Mouse (Mus musculus): Measurements from ENCODE around the gene Dusp6. TPM values are rescaled to one million over a fixed set of nuclear protein-coding genes. Genes with fewer than 3 reads are reported as not detected.

Dusp6 gene
- polyA plus RNA-seq, 1 experiment = 40.3 TPM

- no peak for TF ChIP-seq MAX (IDR thresholded peaks at IDR 0.05)
- no peak for TF ChIP-seq MYOG (IDR thresholded peaks at IDR 0.05; ENCODE audit: control insufficient read depth, extremely low read depth, insufficient read length)
- no peak for TF ChIP-seq MYOD1 (IDR thresholded peaks at IDR 0.05; ENCODE audit: control insufficient read depth, insufficient read length, low read depth)
- no peak for TF ChIP-seq CTCF (IDR thresholded peaks at IDR 0.05; ENCODE audit: control insufficient read depth, insufficient read depth, insufficient read length)
- TF ChIP-seq FOSL1 (IDR thresholded peaks at IDR 0.05; ENCODE audit: insufficient read depth, low read length, poor library complexity, severe bottlenecking) = no peak
- no peak for TF ChIP-seq USF1 (IDR thresholded peaks at IDR 0.05; ENCODE audit: low read depth)
- no peak for TF ChIP-seq CEBPB (IDR thresholded peaks at IDR 0.05; ENCODE audit: low read depth)
- peak overlapping the region; percentile 29 for H3ac ChIP-seq (ENCODE audit: control insufficient read depth, insufficient read length, low read depth)
- peaks cover 15% of the 10 kb centered on the region for H3K79me2 ChIP-seq (ENCODE audit: control insufficient read depth, insufficient read depth)
- H3K36me3 ChIP-seq (ENCODE audit: control insufficient read depth, insufficient read depth) = peaks cover 2% of the 10 kb centered on the region
- H3K79me3 ChIP-seq (ENCODE audit: low read depth) = peaks cover 2% of the 10 kb centered on the region
- no peaks in the 10 kb centered on the region for H3K27me3 ChIP-seq (ENCODE audit: control insufficient read depth, insufficient read depth, insufficient read length)
- no peak overlapping the region for H3K4me3 ChIP-seq (ENCODE audit: insufficient read depth, poor library complexity, severe bottlenecking)
Measured at GRCm38 (mm10) chr10:99242721-99243120, 20.3 kb upstream of the Dusp6 start.

GRCm38 (mm10) chr10:99243907-99244489 lies 19.0 kb upstream of the Dusp6 start:
- Histone ChIP-seq H3K79me2 (ENCODE audit: control insufficient read depth, insufficient read depth) (peaks cover 15% of the 10 kb centered on the region), H3K4me3 (ENCODE audit: insufficient read depth, poor library complexity, severe bottlenecking) (no peak overlapping the region), H3K27me3 (ENCODE audit: control insufficient read depth, insufficient read depth, insufficient read length) (no peaks in the 10 kb centered on the region), H3K36me3 (ENCODE audit: control insufficient read depth, insufficient read depth) (no peaks in the 10 kb centered on the region), H3ac (ENCODE audit: control insufficient read depth, insufficient read length, low read depth) (peak overlapping the region; percentile 21), H3K79me3 (ENCODE audit: low read depth) (peaks cover 2% of the 10 kb centered on the region)
- TF ChIP-seq CTCF (IDR thresholded peaks at IDR 0.05; ENCODE audit: control insufficient read depth, insufficient read depth, insufficient read length) (no peak), MYOG (IDR thresholded peaks at IDR 0.05; ENCODE audit: control insufficient read depth, extremely low read depth, insufficient read length) (no peak), USF1 (IDR thresholded peaks at IDR 0.05; ENCODE audit: low read depth) (no peak), MAX (IDR thresholded peaks at IDR 0.05) (peak; percentile 39)

GRCm38 (mm10) chr10:99244655-99245260 lies 18.3 kb upstream of the Dusp6 start:
- Histone ChIP-seq H3K36me3 (ENCODE audit: control insufficient read depth, insufficient read depth) (no peaks in the 10 kb centered on the region), H3K79me3 (ENCODE audit: low read depth) (peaks cover 2% of the 10 kb centered on the region), H3K4me3 (ENCODE audit: insufficient read depth, poor library complexity, severe bottlenecking) (no peak overlapping the region), H3ac (ENCODE audit: control insufficient read depth, insufficient read length, low read depth) (no peak overlapping the region), H3K27me3 (ENCODE audit: control insufficient read depth, insufficient read depth, insufficient read length) (no peaks in the 10 kb centered on the region), H3K79me2 (ENCODE audit: control insufficient read depth, insufficient read depth) (peaks cover 13% of the 10 kb centered on the region)
- TF ChIP-seq CEBPB (IDR thresholded peaks at IDR 0.05; ENCODE audit: low read depth) = no peak
- no peak for TF ChIP-seq MYOD1 (IDR thresholded peaks at IDR 0.05; ENCODE audit: control insufficient read depth, insufficient read length, low read depth)
- no peak for TF ChIP-seq MYOG (IDR thresholded peaks at IDR 0.05; ENCODE audit: control insufficient read depth, extremely low read depth, insufficient read length)
- TF ChIP-seq MAX (IDR thresholded peaks at IDR 0.05) = no peak
- no peak for TF ChIP-seq CTCF (IDR thresholded peaks at IDR 0.05; ENCODE audit: control insufficient read depth, insufficient read depth, insufficient read length)
- no peak for TF ChIP-seq FOSL1 (IDR thresholded peaks at IDR 0.05; ENCODE audit: insufficient read depth, low read length, poor library complexity, severe bottlenecking)
- TF ChIP-seq USF1 (IDR thresholded peaks at IDR 0.05; ENCODE audit: low read depth) = no peak

DNA sequence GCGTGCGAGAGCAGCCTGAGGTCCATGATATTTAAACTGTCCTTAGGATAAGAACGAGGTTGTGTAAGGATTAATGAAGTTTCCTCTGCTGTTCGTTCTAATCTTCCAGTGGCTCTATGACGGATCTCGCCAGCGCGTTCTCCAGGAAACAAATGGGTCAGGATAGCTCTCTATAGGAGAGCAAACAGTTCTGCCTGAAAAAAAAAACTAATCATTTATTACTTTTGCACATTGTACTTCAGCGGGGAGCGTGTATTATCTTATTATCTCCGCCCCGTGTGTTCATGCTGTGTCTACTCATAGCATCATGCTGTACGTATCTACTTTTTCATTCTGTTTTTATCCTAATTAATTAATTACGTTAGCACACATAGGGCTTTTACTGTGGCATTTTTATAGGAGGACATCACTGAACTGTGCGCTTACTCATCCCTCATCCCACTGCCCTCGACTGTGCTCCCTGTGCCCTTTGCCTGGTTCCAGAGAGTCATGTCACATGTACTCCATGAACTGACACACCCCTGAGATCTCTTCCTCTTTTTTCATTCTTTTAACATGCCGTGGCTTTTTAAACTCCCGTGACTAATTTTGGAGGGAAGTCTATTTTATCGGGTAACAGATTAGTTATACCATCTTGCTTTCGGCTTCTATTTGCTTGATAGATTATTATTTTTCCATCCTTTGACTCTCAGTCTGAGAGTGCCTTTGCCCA lies 16.1 kb upstream of the Dusp6 start:
- Histone ChIP-seq H3K79me3 (ENCODE audit: low read depth) (no peaks in the 10 kb centered on the region), H3ac (ENCODE audit: control insufficient read depth, insufficient read length, low read depth) (no peak overlapping the region), H3K79me2 (ENCODE audit: control insufficient read depth, insufficient read depth) (no peaks in the 10 kb centered on the region), H3K4me3 (ENCODE audit: insufficient read depth, poor library complexity, severe bottlenecking) (no peak overlapping the region), H3K27me3 (ENCODE audit: control insufficient read depth, insufficient read depth, insufficient read length) (no peaks in the 10 kb centered on the region), H3K36me3 (ENCODE audit: control insufficient read depth, insufficient read depth) (no peaks in the 10 kb centered on the region)
- TF ChIP-seq FOSL1 (IDR thresholded peaks at IDR 0.05; ENCODE audit: insufficient read depth, low read length, poor library complexity, severe bottlenecking) = peak; percentile 37
- peak; percentile 60 for TF ChIP-seq USF1 (IDR thresholded peaks at IDR 0.05; ENCODE audit: low read depth)
- TF ChIP-seq MYOG (IDR thresholded peaks at IDR 0.05; ENCODE audit: control insufficient read depth, extremely low read depth, insufficient read length) = no peak
- TF ChIP-seq MAX (IDR thresholded peaks at IDR 0.05) = peak; percentile 81

GRCm38 (mm10) chr10:99250874-99251281 lies 12.2 kb upstream of the Dusp6 start:
- H3K36me3 ChIP-seq (ENCODE audit: control insufficient read depth, insufficient read depth) = no peaks in the 10 kb centered on the region
- no peaks in the 10 kb centered on the region for H3K79me2 ChIP-seq (ENCODE audit: control insufficient read depth, insufficient read depth)
- H3K4me3 ChIP-seq (ENCODE audit: insufficient read depth, poor library complexity, severe bottlenecking) = no peak overlapping the region
- H3ac ChIP-seq (ENCODE audit: control insufficient read depth, insufficient read length, low read depth) = peak overlapping the region; percentile 12
- no peaks in the 10 kb centered on the region for H3K79me3 ChIP-seq (ENCODE audit: low read depth)
- no peaks in the 10 kb centered on the region for H3K27me3 ChIP-seq (ENCODE audit: control insufficient read depth, insufficient read depth, insufficient read length)
- TF ChIP-seq CEBPB (IDR thresholded peaks at IDR 0.05; ENCODE audit: low read depth) (no peak), FOSL1 (IDR thresholded peaks at IDR 0.05; ENCODE audit: insufficient read depth, low read length, poor library complexity, severe bottlenecking) (no peak), MYOG (IDR thresholded peaks at IDR 0.05; ENCODE audit: control insufficient read depth, extremely low read depth, insufficient read length) (no peak), MAX (IDR thresholded peaks at IDR 0.05) (no peak), MYOD1 (IDR thresholded peaks at IDR 0.05; ENCODE audit: control insufficient read depth, insufficient read length, low read depth) (no peak), CTCF (IDR thresholded peaks at IDR 0.05; ENCODE audit: control insufficient read depth, insufficient read depth, insufficient read length) (no peak), USF1 (IDR thresholded peaks at IDR 0.05; ENCODE audit: low read depth) (no peak)
